Mouse (Mus musculus): ENCODE measurements around the gene Cx3cr1. TPM values are rescaled to one million over a fixed set of nuclear protein-coding genes. Genes with fewer than 3 reads are reported as not detected.
A peak's percentile ranks its signal among the peaks of the same experiment; 100 is the strongest.

Gene Cx3cr1
- polyA plus RNA-seq, 1 experiment from 2014 or later = 6.1 TPM

DNA sequence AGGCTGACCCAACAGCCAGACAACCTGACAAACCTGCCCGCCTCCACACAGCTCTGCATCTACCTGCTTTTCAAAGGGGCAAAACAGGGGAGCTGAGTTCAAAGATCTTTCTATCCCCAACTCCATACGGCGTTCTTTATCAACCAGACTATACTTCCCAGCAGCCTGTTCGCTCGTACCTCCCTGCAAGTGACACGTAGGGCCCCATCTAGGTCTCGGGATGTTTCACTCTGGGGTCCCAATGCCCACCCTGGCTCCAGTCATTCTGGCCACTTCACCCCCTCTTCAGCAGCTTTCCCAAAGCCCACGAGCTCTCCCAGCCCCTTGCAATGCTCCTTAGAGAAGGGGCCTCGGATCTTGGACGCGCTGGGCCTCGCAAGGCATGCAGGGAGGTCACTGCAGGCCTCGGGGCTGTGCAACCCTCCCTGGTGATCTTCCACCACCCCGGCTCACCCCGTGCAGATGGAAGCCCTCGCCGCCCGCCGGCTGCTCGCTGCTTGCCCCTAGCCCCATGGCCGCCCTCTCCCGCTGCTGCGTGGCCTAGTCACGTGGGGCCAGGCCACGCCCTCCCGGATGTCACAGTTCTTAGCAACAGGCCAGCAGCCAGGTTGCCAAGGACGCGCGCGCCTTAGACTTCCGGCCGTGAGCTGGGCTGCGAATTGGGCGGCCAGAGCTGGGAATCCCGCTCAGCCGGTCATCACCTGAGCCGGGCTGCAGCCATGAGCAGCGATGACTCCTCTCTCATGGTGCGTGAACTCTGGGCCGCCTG is 132.5 kb downstream of the Cx3cr1 start, which contains the start of the genes Gorasp1 and Ttc21a:
TSS of gene Gorasp1 (minus strand) at position 561 of the 769 bp plus-strand sequence.
TSS of gene Ttc21a (plus strand) at position 602 of the 769 bp plus-strand sequence.
- H3K27me3 ChIP-seq (replicated peaks; ENCODE audit: low read depth, poor library complexity, severe bottlenecking) = no peaks in the 10 kb centered on the region
- H3K4me3 ChIP-seq = peak within 1 kb of the TSS; percentile 73
- WGBS = 2% methylated on average over 40 of the region's 40 CpGs
- peaks cover 11% of the 10 kb centered on the region for H3K36me3 ChIP-seq (replicated peaks)
- no peaks in the 10 kb centered on the region for H3K9me3 ChIP-seq
- peak; percentile 97 for DNase-seq (ENCODE audit: low spot score)
- H3K4me1 ChIP-seq = peaks cover 46% of the 10 kb centered on the region
- peak within 1 kb of the TSS; percentile 90 for H3K27ac ChIP-seq (replicated peaks)

- Histone ChIP-seq H3K27ac (replicated peaks) (no peak overlapping the region), H3K4me1 (peaks cover 19% of the 10 kb centered on the region), H3K4me3 (no peak overlapping the region), H3K27me3 (replicated peaks; ENCODE audit: low read depth, poor library complexity, severe bottlenecking) (no peaks in the 10 kb centered on the region), H3K9me3 (no peaks in the 10 kb centered on the region), H3K36me3 (replicated peaks) (peaks cover 46% of the 10 kb centered on the region)
- DNase-seq (ENCODE audit: low spot score) = no peak
- WGBS = 91% methylated on average over 6 of the region's 6 CpGs
Measured at GRCm38 (mm10) chr9:119933675-119934074, 136.0 kb downstream of the Cx3cr1 start.

DNA sequence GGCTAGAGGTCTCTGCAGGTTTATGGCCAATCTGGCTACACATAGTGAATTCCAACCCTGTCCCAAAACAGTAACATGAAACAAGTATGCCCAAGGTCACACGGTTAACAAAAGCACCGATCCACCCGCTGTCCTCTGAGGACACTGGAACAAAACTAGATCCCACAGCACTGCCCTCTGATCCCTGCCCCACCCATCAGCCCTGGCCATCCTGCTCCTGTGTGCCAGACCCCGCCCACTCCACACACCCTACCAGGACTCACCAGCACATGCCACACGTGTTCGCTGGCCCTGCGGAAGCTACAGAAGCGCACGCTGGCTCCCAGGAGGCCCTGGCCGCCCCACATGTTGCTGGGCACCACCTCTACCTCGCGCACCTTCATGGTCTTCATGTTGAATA is 137.3 kb downstream of the Cx3cr1 start:
- Histone ChIP-seq H3K4me1 (peaks cover 13% of the 10 kb centered on the region), H3K9me3 (no peaks in the 10 kb centered on the region), H3K36me3 (replicated peaks) (peaks cover 59% of the 10 kb centered on the region), H3K27me3 (replicated peaks; ENCODE audit: low read depth, poor library complexity, severe bottlenecking) (no peaks in the 10 kb centered on the region), H3K27ac (replicated peaks) (no peak overlapping the region), H3K4me3 (no peak overlapping the region)
- no peak for DNase-seq (ENCODE audit: low spot score)
- 89% methylated on average over 12 of the region's 12 CpGs for WGBS

DNA sequence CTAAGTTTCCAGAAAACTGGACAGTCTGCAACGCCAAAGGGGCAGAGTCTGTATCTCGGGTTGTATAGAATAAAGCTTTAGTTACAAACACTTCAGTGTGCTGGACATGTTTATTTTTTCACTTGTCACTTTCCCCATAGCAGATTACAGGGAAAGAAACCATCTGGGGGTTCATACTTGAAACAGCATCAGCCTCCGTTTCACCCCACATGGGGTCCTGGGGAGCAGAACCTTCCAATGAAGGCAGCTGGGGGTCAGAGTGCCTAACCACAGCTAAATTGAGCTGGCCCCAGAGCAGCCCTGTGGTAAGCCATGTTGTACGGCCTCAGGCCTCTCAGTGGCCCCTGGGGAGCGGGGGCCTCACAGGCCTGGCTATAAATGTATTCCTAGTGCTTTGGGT is 143.2 kb downstream of the Cx3cr1 start:
- 89% methylated on average over 5 of the region's 5 CpGs for WGBS
- H3K27me3 ChIP-seq (replicated peaks; ENCODE audit: low read depth, poor library complexity, severe bottlenecking) = no peaks in the 10 kb centered on the region
- H3K36me3 ChIP-seq (replicated peaks) = peaks cover 96% of the 10 kb centered on the region
- H3K4me1 ChIP-seq = no peaks in the 10 kb centered on the region
- no peak overlapping the region; the same call in 1 of the 2 replicates for H3K27ac ChIP-seq (replicated peaks)
- H3K4me3 ChIP-seq = no peak overlapping the region
- H3K9me3 ChIP-seq = no peaks in the 10 kb centered on the region
- DNase-seq (ENCODE audit: low spot score) = no peak

GRCm38 (mm10) chr9:119925729-119926128 is 143.9 kb downstream of the Cx3cr1 start:
- Histone ChIP-seq H3K36me3 (replicated peaks) (peaks cover 96% of the 10 kb centered on the region), H3K4me1 (no peaks in the 10 kb centered on the region), H3K27ac (replicated peaks) (no peak overlapping the region), H3K4me3 (no peak overlapping the region), H3K27me3 (replicated peaks; ENCODE audit: low read depth, poor library complexity, severe bottlenecking) (no peaks in the 10 kb centered on the region), H3K9me3 (no peaks in the 10 kb centered on the region)
- WGBS = 90% methylated on average over 8 of the region's 8 CpGs
- no peak for DNase-seq (ENCODE audit: low spot score)

DNA sequence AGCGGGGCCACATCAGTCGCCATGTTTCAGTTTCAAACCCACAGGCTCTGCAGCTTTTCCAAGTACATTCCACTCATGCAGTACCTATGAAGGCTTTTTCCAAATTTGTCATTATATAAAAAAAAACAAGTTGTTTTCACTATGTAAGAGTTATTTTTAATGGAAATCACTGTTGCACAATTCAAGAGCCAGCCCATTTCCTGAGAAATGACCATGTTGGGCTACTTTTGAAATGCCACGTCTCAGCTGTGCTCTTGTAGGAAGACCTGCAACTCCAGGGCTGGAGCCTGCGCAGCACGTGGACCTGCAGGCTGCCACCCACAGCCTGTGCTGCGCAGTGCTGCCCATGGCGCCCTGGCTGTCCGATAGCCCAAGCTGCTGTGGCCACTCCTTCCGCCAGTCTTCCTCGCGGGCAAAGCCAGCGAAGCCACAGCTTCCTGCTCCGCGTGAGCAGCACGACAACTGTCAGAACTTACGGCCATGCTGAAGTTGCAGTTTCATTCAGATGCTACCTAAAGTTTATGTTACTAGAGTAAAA is 144.5 kb downstream of the Cx3cr1 start:
- Histone ChIP-seq H3K27ac (replicated peaks) (no peak overlapping the region), H3K4me1 (no peaks in the 10 kb centered on the region), H3K9me3 (no peaks in the 10 kb centered on the region), H3K27me3 (replicated peaks; ENCODE audit: low read depth, poor library complexity, severe bottlenecking) (no peaks in the 10 kb centered on the region), H3K36me3 (replicated peaks) (peaks cover 96% of the 10 kb centered on the region), H3K4me3 (no peak overlapping the region)
- no peak for DNase-seq (ENCODE audit: low spot score)
- 92% methylated on average over 16 of the region's 16 CpGs for WGBS

DNA sequence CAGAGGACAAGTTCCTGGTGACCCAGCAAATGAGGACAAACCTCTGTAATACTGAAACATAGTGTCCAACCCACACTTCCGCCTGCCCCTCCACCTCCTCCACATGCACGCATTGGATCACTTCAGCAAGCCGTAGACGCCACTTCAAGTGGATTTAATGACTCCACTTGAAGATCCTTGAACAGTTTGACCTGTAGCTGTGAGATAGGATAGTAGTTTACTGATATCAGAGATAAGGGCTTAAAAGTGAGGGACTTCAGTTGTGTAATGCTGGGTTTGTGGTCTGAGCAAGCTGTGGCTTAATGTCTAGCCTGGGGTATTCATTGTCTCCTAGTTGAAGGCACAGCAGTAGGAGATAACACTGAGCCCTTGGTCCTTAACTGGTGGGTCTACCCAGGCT is 146.2 kb downstream of the Cx3cr1 start:
- no peak for DNase-seq (ENCODE audit: low spot score)
- 90% methylated on average over 4 of the region's 4 CpGs for WGBS
- H3K36me3 ChIP-seq (replicated peaks) = peaks cover 96% of the 10 kb centered on the region
- no peaks in the 10 kb centered on the region for H3K4me1 ChIP-seq
- no peaks in the 10 kb centered on the region for H3K27me3 ChIP-seq (replicated peaks; ENCODE audit: low read depth, poor library complexity, severe bottlenecking)
- H3K4me3 ChIP-seq = no peak overlapping the region
- H3K9me3 ChIP-seq = no peaks in the 10 kb centered on the region
- H3K27ac ChIP-seq (replicated peaks) = no peak overlapping the region

DNA sequence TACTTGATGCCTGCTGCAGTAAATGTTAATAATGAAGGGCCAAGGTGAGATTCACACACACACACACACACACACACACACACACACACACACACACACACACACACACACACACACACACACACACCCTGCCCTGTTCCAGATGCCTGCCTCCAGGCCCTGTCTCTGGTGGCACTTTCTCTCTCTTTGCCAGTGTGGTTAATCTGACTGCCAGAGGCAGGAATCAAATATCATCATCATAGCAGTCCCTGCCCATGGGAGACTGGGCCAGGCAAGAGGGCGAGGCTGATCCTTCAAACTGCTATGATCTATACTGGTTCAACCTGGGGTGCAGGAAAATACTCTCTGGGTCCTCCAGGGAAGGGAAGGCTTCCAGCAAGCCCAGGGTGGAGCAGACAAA is 149.8 kb downstream of the Cx3cr1 start:
- no peak for DNase-seq (ENCODE audit: low spot score)
- 72% methylated on average over 1 of the region's 1 CpGs for WGBS
- no peak overlapping the region for H3K4me3 ChIP-seq
- no peaks in the 10 kb centered on the region for H3K9me3 ChIP-seq
- no peaks in the 10 kb centered on the region for H3K4me1 ChIP-seq
- H3K27ac ChIP-seq (replicated peaks) = no peak overlapping the region
- no peaks in the 10 kb centered on the region for H3K27me3 ChIP-seq (replicated peaks; ENCODE audit: low read depth, poor library complexity, severe bottlenecking)
- H3K36me3 ChIP-seq (replicated peaks) = peaks cover 96% of the 10 kb centered on the region

- 79% methylated on average over 13 of the region's 13 CpGs for WGBS
- H3K27ac ChIP-seq (replicated peaks) = no peak overlapping the region
- no peaks in the 10 kb centered on the region for H3K4me1 ChIP-seq
- H3K27me3 ChIP-seq (replicated peaks; ENCODE audit: low read depth, poor library complexity, severe bottlenecking) = no peaks in the 10 kb centered on the region
- no peak for DNase-seq (ENCODE audit: low spot score)
- no peak overlapping the region for H3K4me3 ChIP-seq
- no peaks in the 10 kb centered on the region for H3K9me3 ChIP-seq
- peaks cover 100% of the 10 kb centered on the region for H3K36me3 ChIP-seq (replicated peaks)
Measured at GRCm38 (mm10) chr9:119913087-119913838, 156.4 kb downstream of the Cx3cr1 start.

DNA sequence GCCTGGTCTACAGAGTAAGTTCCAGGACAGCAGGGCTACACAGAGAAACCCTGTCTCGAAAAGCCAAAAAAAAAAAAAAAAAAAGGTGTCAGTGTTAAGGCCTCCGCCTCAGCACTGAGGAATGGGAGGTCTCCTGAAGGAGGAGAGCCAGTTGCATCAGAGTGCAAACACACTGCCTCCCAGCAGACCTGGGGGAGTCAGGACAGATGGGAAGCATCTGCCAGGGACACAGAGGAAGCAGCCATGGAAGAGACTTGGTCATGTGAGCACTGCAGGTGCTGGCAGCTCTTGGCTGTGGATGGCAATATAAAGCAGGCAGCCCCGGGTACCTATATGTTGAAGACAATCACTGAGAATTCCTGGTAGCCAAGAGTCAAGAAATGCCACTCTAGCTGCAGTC is 159.7 kb downstream of the Cx3cr1 start:
- Histone ChIP-seq H3K9me3 (no peaks in the 10 kb centered on the region), H3K36me3 (replicated peaks) (peaks cover 100% of the 10 kb centered on the region)

GRCm38 (mm10) chr9:119908708-119909107 is 161.0 kb downstream of the Cx3cr1 start:
- Histone ChIP-seq H3K36me3 (replicated peaks) (peaks cover 100% of the 10 kb centered on the region), H3K27me3 (replicated peaks; ENCODE audit: low read depth, poor library complexity, severe bottlenecking) (no peaks in the 10 kb centered on the region)

More for the DNA sequence above, 159.7 kb downstream of the Cx3cr1 start:
- DNase-seq (ENCODE audit: low spot score) = no peak
- Histone ChIP-seq H3K4me3 (no peak overlapping the region), H3K27me3 (replicated peaks; ENCODE audit: low read depth, poor library complexity, severe bottlenecking) (no peaks in the 10 kb centered on the region), H3K27ac (replicated peaks) (no peak overlapping the region), H3K4me1 (no peaks in the 10 kb centered on the region)
- WGBS = 87% methylated on average over 3 of the region's 3 CpGs

GRCm38 (mm10) chr9:119902410-119903151 is 167.1 kb downstream of the Cx3cr1 start:
- no peak for DNase-seq (ENCODE audit: low spot score)
- H3K27ac ChIP-seq (replicated peaks) = no peak overlapping the region
- peaks cover 73% of the 10 kb centered on the region for H3K36me3 ChIP-seq (replicated peaks)
- H3K4me1 ChIP-seq = no peaks in the 10 kb centered on the region
- no peak overlapping the region for H3K4me3 ChIP-seq
- 86% methylated on average over 12 of the region's 12 CpGs for WGBS
- H3K9me3 ChIP-seq = no peaks in the 10 kb centered on the region
- no peaks in the 10 kb centered on the region for H3K27me3 ChIP-seq (replicated peaks; ENCODE audit: low read depth, poor library complexity, severe bottlenecking)

More at GRCm38 (mm10) chr9:119908708-119909107, 161.0 kb downstream of the Cx3cr1 start:
- 98% methylated on average over 3 of the region's 3 CpGs for WGBS
- H3K9me3 ChIP-seq = no peaks in the 10 kb centered on the region
- H3K4me3 ChIP-seq = no peak overlapping the region
- no peak for DNase-seq (ENCODE audit: low spot score)
- H3K27ac ChIP-seq (replicated peaks) = no peak overlapping the region
- no peaks in the 10 kb centered on the region for H3K4me1 ChIP-seq

Measured in embryonic facial prominence, embryonic 10.5 days (tissue).